Mouse (Mus musculus) spleen, adult 2 months (tissue): ENCODE results near the gene Hist1h3g.

Source experiments
- CTCF ChIP-seq: fragments of 200-500 bp; IDR thresholded peaks from 2 replicates; pipeline ENCODE4 v1.5.1; 2011; ENCODE audit warnings: mild to moderate bottlenecking, inconsistent platforms; ENCODE audit not compliant: insufficient read depth, insufficient read length, insufficient replicate concordance; ENCODE audit errors: extremely low read depth
- POLR2A ChIP-seq: fragments of 200-500 bp; IDR thresholded peaks from 2 replicates; pipeline ENCODE4 v1.6.1; 2011; ENCODE audit warnings: low read depth, low read length, inconsistent platforms

GRCm38 (mm10) chr13:23513517-23513916 is 21.7 kb upstream of the Hist1h3g start:
- no peak for TF ChIP-seq CTCF
- TF ChIP-seq POLR2A, result no peak
